Mouse (Mus musculus) midbrain, embryonic 12.5 days (tissue): Measurements from ENCODE around the gene Txlna. TPM values are rescaled to one million over a fixed set of nuclear protein-coding genes. Genes with fewer than 3 reads are reported as not detected.

Source experiments
- ATAC-seq: fragments of 200-750 bp; cut with Nextera tagmentation; 2 replicates; pipeline ENCODE4 v1.8.0; 2017; ENCODE audit warnings: low read depth, moderate TSS enrichment, moderate library complexity; ENCODE audit not compliant: low FRiP score
- H3K27ac ChIP-seq: fragments of 300-500 bp; sonication (generic); replicated peaks from 2 replicates; pipeline ENCODE4 v1.5.1; 2016; ENCODE audit warnings: mild to moderate bottlenecking
- H3K27me3 ChIP-seq: fragments of 300-500 bp; sonication (generic); 2 replicates; pipeline ENCODE4 v1.6.1; 2016; ENCODE audit warnings: mild to moderate bottlenecking
- H3K36me3 ChIP-seq: fragments of 300-500 bp; sonication (generic); 2 replicates; pipeline ENCODE4 v1.6.1; 2016
- H3K4me1 ChIP-seq: fragments of 300-500 bp; sonication (generic); 2 replicates; pipeline ENCODE4 v1.6.1; 2016
- H3K4me2 ChIP-seq: fragments of 300-500 bp; sonication (generic); replicated peaks from 2 replicates; pipeline ENCODE4 v1.6.1; 2016; ENCODE audit warnings: mild to moderate bottlenecking, moderate library complexity
- H3K4me3 ChIP-seq: fragments of 300-500 bp; sonication (generic); 2 replicates; pipeline ENCODE4 v1.5.1; 2016; ENCODE audit warnings: mild to moderate bottlenecking
- H3K9ac ChIP-seq: fragments of 300-500 bp; sonication (generic); replicated peaks from 2 replicates; pipeline ENCODE4 v1.6.1; 2016; ENCODE audit warnings: mild to moderate bottlenecking, moderate library complexity
- H3K9me3 ChIP-seq: fragments of 300-500 bp; sonication (generic); 2 replicates; pipeline ENCODE4 v1.6.1; 2016; ENCODE audit warnings: mild to moderate bottlenecking
- WGBS: fragments of 180-500 bp; shearing (Covaris S2); methylation state at CpG from one replicate; pipeline ENCODE4 v1.1.7; 2016; 5-methylcytosine and 5-hydroxymethylcytosine counted together
- polyA plus RNA-seq: library from polyadenylated mRNA; unstranded; fragments of >200 nt; fragmentation: Nextera tagmentation; extraction: Ambion mirVana; gene quantifications from 2 replicates; pipeline ENCODE4 v1.2.1, GENCODE M21; 2016

Gene Txlna
- 90.3 and 91.8 TPM in 2 replicates for polyA plus RNA-seq

DNA sequence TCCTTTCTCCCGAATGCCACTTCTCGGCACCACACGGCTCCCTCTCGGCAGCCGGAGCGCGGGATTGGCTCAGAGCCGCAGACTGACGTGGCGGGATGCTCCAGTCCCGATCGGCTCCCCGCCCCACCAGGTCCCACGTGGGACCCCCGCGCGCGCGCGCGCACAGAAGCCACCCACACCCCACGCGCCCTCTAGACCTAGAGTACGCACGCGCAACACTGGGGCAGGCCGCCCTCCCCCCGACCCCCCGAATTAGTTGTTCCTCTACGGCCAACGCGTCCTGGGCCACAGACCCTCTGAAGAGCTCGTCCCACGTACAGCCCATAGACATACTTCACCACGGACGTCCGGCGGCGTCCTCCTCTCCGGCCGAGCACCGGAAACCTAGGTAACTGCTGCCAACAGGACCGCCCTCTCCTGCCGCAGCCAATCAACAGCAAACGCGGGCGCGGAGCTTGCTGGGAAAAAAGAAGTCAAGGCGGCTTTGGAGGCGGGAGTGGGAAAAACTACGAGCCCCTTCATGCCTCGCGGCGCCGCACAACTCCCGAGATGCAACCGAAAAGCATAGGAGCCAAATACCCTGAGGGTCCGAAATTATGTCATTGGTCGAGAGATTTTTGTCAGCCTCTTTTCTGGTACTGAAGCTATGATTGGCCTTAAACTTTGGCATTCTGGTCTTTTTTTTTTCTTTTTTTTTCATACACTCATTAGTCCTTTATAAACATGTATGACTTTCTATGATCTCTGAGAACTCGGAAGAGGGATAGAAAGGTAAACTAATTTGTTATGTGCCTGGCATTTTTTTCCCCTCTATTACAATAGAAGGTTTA lies at the start of gene Txlna:
TSS of gene Txlna (minus strand) at position 428 of the 830 bp plus-strand sequence.
- Histone ChIP-seq H3K27me3 (no peaks in the 10 kb centered on the region), H3K27ac (peak within 1 kb of the TSS; percentile 88), H3K4me1 (peaks cover 27% of the 10 kb centered on the region), H3K4me2 (peak within 1 kb of the TSS; percentile 91), H3K9ac (peak within 1 kb of the TSS; percentile 76), H3K4me3 (peak within 1 kb of the TSS; percentile 62), H3K36me3 (peaks cover 49% of the 10 kb centered on the region), H3K9me3 (no peaks in the 10 kb centered on the region)
- ATAC-seq, result peak; percentile 97
- under 1% methylated on average over 58 of the region's 60 CpGs for WGBS

DNA sequence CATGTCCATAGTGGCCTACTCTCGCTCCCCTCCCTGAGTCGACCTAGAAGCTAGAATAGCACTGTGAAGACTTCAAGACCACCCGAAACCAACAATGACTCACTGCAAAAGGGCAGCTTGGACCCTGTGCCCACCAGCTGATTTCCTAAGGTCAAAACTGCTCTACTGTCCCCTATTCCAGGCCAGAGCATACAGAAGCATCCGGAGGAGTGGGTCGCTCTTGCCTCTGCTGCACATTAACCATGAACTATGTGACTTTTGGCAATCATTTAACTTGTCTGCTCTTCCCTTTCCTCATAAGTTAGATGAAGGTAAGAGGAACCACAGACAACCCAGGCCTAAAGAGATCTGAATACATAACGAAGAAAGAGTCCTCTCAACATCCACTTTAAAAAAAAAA lies 43.7 kb upstream of the Txlna start:
- no peak for ATAC-seq
- peaks cover 94% of the 10 kb centered on the region for H3K36me3 ChIP-seq

DNA sequence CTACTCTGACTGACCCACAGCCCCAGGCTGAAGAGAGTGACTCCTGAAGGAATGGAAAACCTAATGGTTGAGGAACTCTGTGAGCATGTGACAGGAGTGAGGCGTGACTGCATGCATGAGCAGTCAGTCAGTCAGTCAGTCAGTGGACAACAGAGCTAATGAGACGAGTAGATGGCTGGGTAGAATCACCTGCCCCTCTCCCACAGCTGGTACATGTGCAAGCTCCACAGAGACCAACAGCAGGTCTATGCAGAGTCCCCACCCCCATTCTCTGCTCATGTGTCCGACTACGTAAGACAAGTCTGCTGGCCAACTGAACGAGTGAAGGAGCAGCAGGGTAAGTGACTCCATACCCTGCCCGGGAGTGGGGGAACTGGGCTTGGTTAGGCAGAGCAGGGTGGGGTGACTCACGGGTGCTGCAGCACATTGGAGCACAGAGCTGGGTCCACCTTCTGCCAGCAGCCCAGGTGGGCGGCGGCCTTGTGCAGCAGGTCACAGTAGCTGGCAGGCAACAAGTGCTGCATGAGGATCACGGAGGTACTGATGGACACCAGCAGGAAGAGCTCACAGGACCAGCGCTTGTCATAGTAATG lies 43.1 kb upstream of the Txlna start:
- WGBS, result 93% methylated on average over 11 of the region's 11 CpGs
- peaks cover 93% of the 10 kb centered on the region for H3K36me3 ChIP-seq
- no peaks in the 10 kb centered on the region for H3K4me1 ChIP-seq

More for the DNA sequence above, 43.7 kb upstream of the Txlna start:
- H3K4me3 ChIP-seq, result no peak overlapping the region
- H3K9me3 ChIP-seq, result no peaks in the 10 kb centered on the region
- no peak overlapping the region for H3K9ac ChIP-seq
- H3K4me2 ChIP-seq, result no peak overlapping the region
- WGBS, result 95% methylated on average over 6 of the region's 6 CpGs
- no peaks in the 10 kb centered on the region for H3K4me1 ChIP-seq
- no peaks in the 10 kb centered on the region for H3K27me3 ChIP-seq
- H3K27ac ChIP-seq, result no peak overlapping the region

DNA sequence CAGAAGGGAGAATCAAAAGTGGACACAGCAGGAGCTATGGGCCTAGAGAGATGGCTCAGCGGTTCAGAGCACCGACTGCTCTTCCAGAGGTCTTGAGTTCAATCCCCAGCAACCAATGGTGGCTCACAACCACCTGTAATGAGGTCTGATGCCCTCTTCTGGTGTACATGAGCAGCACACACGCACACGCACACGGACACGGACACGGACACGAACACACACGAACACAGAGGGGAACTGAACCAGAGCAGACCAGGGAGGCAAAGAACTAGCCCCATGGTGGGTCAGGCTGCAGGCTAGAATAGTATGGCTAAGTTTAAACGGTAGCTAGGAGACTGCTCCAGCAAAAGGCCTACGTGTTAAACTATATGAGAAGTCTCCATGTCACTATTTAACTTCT lies 41.0 kb upstream of the Txlna start:
- 96% methylated on average over 11 of the region's 11 CpGs for WGBS
- H3K9ac ChIP-seq, result no peak overlapping the region
- no peaks in the 10 kb centered on the region for H3K9me3 ChIP-seq
- no peaks in the 10 kb centered on the region for H3K4me1 ChIP-seq
- no peak for ATAC-seq
- H3K36me3 ChIP-seq, result peaks cover 95% of the 10 kb centered on the region
- no peak overlapping the region for H3K4me3 ChIP-seq
- no peak overlapping the region for H3K4me2 ChIP-seq
- H3K27ac ChIP-seq, result no peak overlapping the region
- H3K27me3 ChIP-seq, result no peaks in the 10 kb centered on the region

More for the DNA sequence above, 43.1 kb upstream of the Txlna start:
- Histone ChIP-seq H3K4me2 (no peak overlapping the region), H3K27ac (no peak overlapping the region), H3K4me3 (no peak overlapping the region), H3K9me3 (no peaks in the 10 kb centered on the region), H3K9ac (no peak overlapping the region), H3K27me3 (no peaks in the 10 kb centered on the region)
- no peak for ATAC-seq

DNA sequence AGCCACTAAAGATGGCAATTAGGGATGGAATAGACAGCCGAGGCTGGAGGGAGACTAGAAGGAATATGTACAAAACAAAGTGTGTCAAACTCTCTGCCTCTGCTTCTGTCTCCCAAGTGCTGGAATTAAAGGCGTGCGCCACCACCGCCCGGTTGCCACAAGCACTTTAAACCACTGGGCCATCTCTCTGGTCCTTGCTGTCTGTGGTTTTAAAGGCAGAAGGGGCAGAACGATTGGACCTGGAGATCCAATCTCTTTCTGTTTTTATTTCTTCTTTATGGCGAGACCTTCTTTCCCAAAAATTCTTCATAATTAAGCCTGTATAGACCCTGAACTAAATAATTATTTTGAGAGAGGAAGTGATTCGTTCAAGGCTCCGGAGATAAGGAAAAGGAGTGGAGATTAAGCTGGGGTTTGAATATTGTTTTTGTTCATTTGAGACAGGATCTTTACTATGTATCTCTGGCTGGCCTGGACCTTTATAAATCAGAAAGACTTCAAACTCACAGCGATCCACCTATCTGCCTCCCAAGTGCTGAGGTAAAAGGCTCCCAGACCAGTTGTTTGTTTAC lies 32.1 kb upstream of the Txlna start:
- peaks cover 17% of the 10 kb centered on the region for H3K4me1 ChIP-seq
- no peaks in the 10 kb centered on the region for H3K27me3 ChIP-seq
- 11% methylated on average over 10 of the region's 10 CpGs for WGBS
- H3K4me3 ChIP-seq, result peak overlapping the region; percentile 75
- no peak for ATAC-seq
- peak overlapping the region; percentile 93 for H3K27ac ChIP-seq
- peak overlapping the region; percentile 97 for H3K4me2 ChIP-seq
- no peaks in the 10 kb centered on the region for H3K9me3 ChIP-seq
- H3K9ac ChIP-seq, result peak overlapping the region; percentile 88
- H3K36me3 ChIP-seq, result peaks cover 31% of the 10 kb centered on the region

DNA sequence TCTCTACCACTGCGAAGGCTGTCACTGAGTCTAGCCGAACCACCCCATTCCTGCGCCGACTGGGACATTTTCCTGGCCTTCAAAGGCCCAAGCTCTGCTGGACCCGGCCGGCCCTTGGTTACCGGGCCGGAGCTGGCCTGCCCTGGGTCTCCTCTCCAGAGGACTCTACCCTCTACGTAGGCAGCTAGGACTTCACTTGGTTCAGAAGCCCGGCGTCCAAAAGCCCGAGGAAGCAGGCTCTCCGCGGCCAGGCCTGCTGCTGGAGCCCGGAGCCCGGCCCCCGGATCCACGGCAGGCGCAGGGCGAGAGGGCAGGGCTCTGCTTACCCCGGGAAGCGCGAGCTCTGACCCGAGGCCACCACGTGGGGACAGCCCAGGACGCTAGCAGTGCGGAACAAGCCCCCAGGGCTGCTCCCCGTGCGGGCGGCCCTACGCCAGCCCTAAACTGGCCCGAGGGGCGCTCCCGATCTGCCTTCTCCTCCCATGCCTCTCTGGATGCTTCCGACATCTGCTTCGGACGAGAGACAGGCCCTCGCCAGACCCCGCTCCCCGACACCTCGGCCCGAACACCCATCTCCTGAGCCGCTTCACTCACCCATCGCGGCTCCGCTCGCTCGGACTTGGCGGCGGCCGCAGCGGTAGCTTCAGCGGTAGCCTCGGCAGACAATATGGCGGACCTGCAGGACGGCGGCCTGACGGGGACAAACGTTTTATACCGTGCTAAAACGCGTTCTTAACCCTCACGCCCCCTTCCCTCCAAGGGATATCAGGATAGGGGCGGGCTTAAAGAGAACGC lies 31.4 kb upstream of the Txlna start, which contains the start of gene Kpna6:
TSS of gene Kpna6 (minus strand) at position 685 of the 795 bp plus-strand sequence.
- Histone ChIP-seq H3K27ac (peak within 1 kb of the TSS; percentile 93), H3K9me3 (no peaks in the 10 kb centered on the region), H3K4me1 (peaks cover 17% of the 10 kb centered on the region), H3K4me2 (peak within 1 kb of the TSS; percentile 97), H3K36me3 (peaks cover 25% of the 10 kb centered on the region), H3K4me3 (peak within 1 kb of the TSS; percentile 75), H3K27me3 (no peaks in the 10 kb centered on the region), H3K9ac (peak within 1 kb of the TSS; percentile 88)
- peak; percentile 91 for ATAC-seq
- under 1% methylated on average over 65 of the region's 65 CpGs for WGBS

DNA sequence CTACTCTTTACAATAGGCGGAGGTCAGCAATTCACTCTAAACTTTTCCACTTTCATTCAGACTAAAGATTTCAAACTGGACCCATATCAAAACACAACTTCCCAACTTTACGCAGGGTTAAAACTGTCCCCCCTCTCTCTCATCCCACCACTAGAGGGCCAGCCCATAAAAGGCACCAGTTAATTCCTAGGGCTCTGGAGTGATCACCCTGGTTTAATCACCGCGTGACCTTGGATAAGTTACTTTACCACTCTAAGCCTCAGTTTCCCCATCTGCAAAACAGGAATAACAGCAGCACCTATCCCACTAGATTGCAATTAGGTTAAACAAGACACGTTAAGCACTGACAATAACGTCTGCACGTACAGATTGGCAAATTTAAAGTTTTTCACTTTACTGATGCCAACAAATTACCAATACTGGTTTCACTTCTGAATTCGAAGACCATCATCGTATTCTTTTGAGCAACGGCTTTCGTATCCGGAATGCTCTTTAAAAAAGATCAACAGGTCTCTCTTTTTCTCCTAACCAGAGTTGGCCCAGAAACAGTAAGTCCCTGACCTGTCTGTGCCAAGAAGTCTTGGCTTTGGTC lies 30.7 kb upstream of the Txlna start:
- ATAC-seq, result no peak
- peak overlapping the region; percentile 93 for H3K27ac ChIP-seq
- H3K9me3 ChIP-seq, result no peaks in the 10 kb centered on the region
- peaks cover 17% of the 10 kb centered on the region for H3K4me1 ChIP-seq
- 7% methylated on average over 12 of the region's 12 CpGs for WGBS
- no peaks in the 10 kb centered on the region for H3K27me3 ChIP-seq
- H3K4me3 ChIP-seq, result peak overlapping the region; percentile 75
- H3K9ac ChIP-seq, result peak overlapping the region; percentile 88
- H3K36me3 ChIP-seq, result peaks cover 18% of the 10 kb centered on the region
- H3K4me2 ChIP-seq, result peak overlapping the region; percentile 97

DNA sequence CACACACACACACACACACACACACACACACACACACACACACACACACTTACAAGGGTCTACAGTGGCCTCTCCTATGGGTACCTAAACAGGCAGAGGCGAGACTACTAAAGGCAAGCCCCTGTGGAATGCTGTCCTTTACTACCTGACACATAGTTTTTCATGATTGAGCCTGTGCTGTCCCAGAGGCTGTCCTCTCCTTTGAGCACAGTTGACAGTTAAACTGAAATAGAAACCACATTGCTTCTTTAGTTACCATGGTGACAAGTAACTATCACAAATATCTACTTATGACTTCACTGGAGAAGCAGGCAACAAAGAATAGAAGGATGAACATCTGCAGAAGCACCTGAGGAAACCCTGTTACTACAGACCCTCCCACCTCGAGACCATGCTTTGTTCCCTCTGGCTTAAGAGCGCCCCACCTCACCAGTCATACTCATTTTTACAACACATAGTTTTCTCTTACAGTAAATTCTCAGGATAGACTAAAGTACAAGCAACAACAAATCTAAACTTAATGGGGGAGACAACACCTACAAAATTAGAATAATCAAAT lies 21.5 kb upstream of the Txlna start:
- peaks cover 40% of the 10 kb centered on the region for H3K36me3 ChIP-seq
- H3K4me1 ChIP-seq, result no peaks in the 10 kb centered on the region
- H3K4me2 ChIP-seq, result no peak overlapping the region
- H3K4me3 ChIP-seq, result no peak overlapping the region
- H3K9ac ChIP-seq, result no peak overlapping the region
- no peaks in the 10 kb centered on the region for H3K27me3 ChIP-seq
- WGBS, result 86% methylated on average over 3 of the region's 3 CpGs
- H3K27ac ChIP-seq, result no peak overlapping the region
- no peaks in the 10 kb centered on the region for H3K9me3 ChIP-seq
- no peak for ATAC-seq

DNA sequence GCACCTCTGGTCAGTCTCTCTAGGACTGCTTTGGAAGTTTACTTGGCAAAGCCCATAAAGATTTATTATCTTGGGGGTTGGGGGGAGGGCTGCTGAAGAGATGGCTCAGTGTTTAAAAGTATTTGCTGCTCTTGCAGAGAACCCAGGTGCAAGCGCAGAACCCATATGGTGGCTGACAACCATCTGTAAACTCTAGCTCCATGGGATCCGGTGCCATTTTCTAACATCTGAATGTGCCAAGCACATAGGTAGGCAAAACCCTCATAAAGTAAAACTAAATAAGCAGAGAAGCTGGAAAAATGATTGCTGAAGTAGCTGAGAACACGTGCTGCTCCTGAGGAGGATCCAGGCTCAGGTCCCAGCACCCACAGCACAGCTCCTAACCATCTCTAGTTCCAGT lies 20.7 kb upstream of the Txlna start:
- no peaks in the 10 kb centered on the region for H3K27me3 ChIP-seq
- peaks cover 47% of the 10 kb centered on the region for H3K36me3 ChIP-seq
- H3K4me3 ChIP-seq, result no peak overlapping the region
- H3K4me2 ChIP-seq, result no peak overlapping the region
- 92% methylated on average over 3 of the region's 3 CpGs for WGBS
- no peak overlapping the region for H3K9ac ChIP-seq
- H3K4me1 ChIP-seq, result no peaks in the 10 kb centered on the region
- no peaks in the 10 kb centered on the region for H3K9me3 ChIP-seq
- H3K27ac ChIP-seq, result no peak overlapping the region
- no peak for ATAC-seq

DNA sequence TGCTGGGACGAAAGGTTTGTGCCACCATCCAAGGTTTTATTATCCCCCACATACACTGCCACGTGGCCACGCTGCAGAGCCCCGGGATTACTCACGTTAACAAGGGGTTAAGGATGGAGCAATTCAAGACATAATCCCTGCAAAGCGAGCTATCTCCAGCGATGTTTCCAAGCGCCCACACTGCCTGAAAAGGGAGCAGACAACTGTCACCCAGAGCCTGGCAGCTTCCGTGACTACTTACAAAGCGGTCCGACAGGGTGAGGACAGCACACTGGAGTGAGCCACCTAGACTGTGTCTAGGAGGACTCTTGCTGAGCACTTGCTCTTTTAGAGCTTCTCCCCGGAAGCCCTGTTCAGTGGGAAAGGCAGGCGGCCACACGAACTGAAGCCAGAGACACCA lies 13.9 kb upstream of the Txlna start:
- no peaks in the 10 kb centered on the region for H3K9me3 ChIP-seq
- no peak overlapping the region for H3K27ac ChIP-seq
- no peak overlapping the region for H3K4me3 ChIP-seq
- H3K36me3 ChIP-seq, result peaks cover 90% of the 10 kb centered on the region
- H3K4me1 ChIP-seq, result no peaks in the 10 kb centered on the region
- 93% methylated on average over 14 of the region's 14 CpGs for WGBS
- no peak overlapping the region for H3K4me2 ChIP-seq
- no peak overlapping the region for H3K9ac ChIP-seq
- no peaks in the 10 kb centered on the region for H3K27me3 ChIP-seq
- no peak for ATAC-seq

DNA sequence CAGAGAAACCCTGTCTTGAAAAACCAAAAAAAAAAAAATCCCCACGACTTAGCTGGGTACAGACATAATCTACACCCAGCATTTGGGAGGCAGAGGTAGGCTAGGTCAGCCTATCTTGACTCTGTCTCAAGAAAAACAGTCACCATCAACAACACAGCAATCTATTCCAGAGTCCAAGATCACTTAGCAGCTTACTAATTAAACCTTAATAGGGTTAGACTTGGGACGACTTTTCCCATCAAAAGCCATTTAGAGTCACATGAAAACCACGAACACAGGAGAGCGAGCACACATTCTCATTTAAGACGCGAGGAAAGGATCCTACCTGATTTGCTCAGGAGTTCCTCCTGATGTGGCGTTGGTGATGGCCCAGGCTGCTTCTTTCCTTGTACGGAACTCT lies 9.5 kb upstream of the Txlna start:
- Histone ChIP-seq H3K9ac (no peak overlapping the region), H3K27me3 (no peaks in the 10 kb centered on the region), H3K9me3 (no peaks in the 10 kb centered on the region), H3K36me3 (peaks cover 93% of the 10 kb centered on the region), H3K4me3 (no peak overlapping the region), H3K4me1 (no peaks in the 10 kb centered on the region), H3K4me2 (no peak overlapping the region), H3K27ac (no peak overlapping the region)
- 93% methylated on average over 8 of the region's 8 CpGs for WGBS
- no peak for ATAC-seq
